Mouse (Mus musculus) spleen, adult 2 months (tissue): ENCODE data around the gene Fam166a.

Experiments used
- CTCF ChIP-seq: fragments of 200-500 bp; IDR thresholded peaks from 2 replicates; pipeline ENCODE4 v1.5.1; 2011; ENCODE audit warnings: mild to moderate bottlenecking, inconsistent platforms; ENCODE audit not compliant: insufficient read depth, insufficient read length, insufficient replicate concordance; ENCODE audit errors: extremely low read depth
- POLR2A ChIP-seq: fragments of 200-500 bp; IDR thresholded peaks from 2 replicates; pipeline ENCODE4 v1.6.1; 2011; ENCODE audit warnings: low read depth, low read length, inconsistent platforms

- no peak for TF ChIP-seq POLR2A
- no peak for TF ChIP-seq CTCF
Measured at GRCm38 (mm10) chr2:25233421-25233820, 14.9 kb downstream of the Fam166a start.
